Mouse (Mus musculus): ENCODE measurements around the gene Tsga10ip. TPM values are rescaled to one million over a fixed set of nuclear protein-coding genes. Genes with fewer than 3 reads are reported as not detected.
A peak's percentile ranks its signal among the peaks of the same experiment; 100 is the strongest.

Tsga10ip gene
- under 1 TPM in 3 of 4 experiments, not detected in 1; 0.34 to 0.63 (median 0.37) TPM for total RNA-seq (2022)

DNA sequence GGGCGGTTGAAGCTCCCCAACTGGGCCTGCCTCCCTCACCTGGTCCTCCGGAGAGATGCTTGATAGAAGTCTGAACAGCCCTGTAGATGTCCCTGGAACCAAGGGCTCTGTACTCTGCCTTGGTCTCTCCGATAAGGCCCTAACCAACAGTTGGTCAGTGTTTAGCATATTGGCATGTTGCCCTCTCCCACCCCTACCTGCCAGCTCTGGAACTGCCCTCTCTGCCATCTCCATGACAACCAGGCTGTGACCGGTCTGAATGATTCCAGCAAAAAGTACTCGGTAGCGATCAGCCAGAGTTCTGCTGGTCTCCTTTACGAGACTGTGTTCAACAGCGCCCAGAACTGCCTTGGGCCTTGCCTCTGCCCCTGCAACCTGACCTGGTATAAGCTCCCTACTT lies at the start of gene Tsga10ip:
Gene Tsga10ip, minus strand, starts transcription at position 234 of the 400 bp plus-strand sequence.
- no peak for DNase-seq (ENCODE audit: low spot score in 2 of 2)

DNA sequence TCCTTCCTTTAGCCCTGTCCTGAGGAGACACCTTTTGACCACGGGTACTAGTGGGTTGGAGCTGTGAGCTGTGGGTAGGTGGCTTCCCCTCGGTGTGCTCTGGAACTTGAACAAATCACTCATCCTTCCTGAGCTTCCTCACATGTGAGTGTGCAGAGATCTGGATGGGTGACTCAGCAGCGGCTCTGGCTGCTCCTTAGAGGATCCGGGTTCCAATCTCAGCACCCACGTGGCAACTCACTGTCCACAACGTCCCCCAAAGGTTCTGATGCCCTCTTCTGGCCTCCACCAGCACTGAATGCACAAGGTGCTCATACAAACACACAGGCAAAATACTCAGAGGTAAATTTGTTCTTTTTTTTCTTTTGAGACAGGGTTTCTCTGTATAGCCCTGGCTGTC lies 49.4 kb upstream of the Tsga10ip start:
- no peak for DNase-seq (ENCODE audit: low spot score in 2 of 2)

DNA sequence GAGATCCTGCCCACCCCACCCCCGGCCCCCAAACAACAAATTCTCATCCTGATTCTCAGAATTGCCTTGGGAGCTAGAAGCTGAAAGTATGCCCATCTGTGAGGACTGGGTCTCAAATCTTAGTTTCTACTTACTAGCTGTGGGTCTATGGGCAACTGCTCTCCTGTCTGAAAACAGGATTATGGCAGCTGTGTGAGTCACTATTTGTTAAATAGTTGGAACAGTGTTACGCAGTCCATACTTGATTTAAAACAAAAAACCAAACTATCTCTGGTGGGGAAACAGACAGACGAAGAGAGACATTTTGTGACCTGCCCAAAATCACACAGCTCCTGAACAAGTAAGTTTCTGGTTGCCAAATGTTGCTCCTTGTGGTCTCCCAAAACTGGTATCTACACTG lies 47.3 kb upstream of the Tsga10ip start:
- no peak for DNase-seq (ENCODE audit: low spot score in 2 of 2)

DNA sequence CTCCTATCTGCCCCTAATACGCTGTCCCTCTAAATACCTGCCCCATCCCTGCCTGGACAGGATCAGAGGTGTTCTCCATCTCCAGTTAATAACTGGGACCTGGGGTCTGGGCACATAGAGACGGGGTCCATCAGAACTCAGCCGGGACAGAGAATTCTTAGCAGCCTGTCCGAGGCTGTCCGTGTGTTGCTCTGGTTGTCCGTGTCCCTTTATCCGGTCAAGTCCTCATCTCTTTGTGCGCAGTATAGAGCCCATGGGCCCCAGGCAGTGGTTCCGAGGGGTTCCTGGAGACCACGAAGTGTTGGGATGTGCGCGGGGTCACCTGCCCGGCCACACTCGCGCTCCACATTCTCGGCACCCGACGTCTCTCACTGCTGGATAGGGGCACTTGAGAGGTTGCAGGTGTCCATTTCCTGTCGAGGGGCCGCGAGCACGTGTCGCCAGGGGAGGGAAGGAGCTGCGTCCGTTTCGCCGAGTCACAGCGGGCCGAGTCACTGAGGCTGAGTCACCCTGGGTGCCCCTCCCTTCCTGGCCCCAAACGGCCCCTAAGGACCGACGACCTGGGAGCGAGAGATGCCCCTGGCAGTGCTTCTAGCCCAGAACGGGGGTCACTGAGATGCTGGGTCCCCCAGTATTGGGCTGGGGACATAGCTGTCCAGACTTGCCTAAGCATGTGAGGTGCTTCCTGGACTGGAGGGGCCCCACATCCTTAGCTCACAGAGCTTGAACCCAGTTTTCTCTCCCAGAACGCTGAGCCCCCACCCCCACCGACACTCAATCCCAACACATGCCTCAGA lies 46.2 kb upstream of the Tsga10ip start:
- no peak for DNase-seq (ENCODE audit: low spot score in 2 of 2)

DNA sequence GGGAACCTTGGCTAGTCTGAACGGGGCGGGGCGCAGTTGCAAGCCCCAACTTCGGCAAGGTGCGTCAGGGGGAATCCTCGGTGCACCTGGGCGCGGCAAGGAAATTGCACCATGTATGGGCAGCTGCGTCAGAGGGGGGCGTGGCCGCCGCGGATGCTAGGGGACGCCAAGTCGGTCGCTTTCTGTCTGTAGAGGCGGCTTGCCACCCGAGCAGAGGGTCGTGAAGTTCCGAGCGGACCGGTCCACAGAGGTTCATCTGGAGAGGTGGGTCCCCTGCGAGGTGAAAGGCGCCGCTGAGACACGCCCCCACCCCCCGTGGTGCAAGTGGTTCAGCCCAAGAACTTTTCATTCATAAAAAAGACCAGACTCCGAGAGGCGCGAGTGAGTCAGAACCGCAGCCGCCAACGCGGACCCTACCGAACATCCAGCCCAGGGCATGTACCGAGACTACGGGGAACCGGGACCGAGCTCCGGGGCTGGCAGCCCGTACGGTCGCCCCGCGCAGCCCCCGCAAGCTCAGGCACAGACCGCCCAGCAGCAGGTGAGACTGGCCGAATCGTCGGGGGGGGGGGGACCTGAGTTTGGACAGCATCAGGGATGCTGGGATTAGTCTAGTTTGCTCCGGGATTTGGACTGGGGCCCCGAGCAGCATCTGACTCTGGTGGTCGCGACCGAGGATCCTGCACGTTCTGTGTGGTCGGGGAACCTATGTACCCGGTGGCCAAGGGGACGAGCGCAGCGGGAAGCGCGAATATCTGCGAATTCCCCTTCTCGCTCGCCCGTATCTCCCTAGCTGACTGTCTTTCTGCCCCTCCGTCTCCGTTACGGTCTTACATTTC lies 45.4 kb upstream of the Tsga10ip start, which contains the start of gene Fosl1:
Gene Fosl1, plus strand, starts transcription at position 33 of the 839 bp plus-strand sequence.
- no peak for DNase-seq (ENCODE audit: low spot score in 2 of 2)

DNA sequence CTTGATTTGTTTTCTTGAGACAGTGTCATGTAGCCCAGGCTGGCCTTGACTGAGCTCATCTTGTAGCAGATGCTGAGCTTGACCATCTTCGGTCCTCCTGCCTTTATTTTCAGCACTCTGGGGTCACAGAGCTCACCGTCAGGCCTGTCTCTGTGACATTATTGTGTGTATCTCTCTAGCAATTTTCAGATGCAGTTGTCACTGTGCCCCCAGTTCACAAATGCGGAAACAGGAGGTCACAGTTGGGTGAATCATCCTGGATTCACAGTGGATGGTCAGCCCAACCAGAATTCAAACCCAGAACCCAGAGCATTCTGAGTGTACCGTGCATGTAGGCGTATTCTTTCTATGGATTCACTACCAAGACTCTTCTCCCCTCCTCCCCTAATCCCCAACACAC lies 43.4 kb upstream of the Tsga10ip start:
- DNase-seq (ENCODE audit: low spot score in 2 of 2) = no peak

DNA sequence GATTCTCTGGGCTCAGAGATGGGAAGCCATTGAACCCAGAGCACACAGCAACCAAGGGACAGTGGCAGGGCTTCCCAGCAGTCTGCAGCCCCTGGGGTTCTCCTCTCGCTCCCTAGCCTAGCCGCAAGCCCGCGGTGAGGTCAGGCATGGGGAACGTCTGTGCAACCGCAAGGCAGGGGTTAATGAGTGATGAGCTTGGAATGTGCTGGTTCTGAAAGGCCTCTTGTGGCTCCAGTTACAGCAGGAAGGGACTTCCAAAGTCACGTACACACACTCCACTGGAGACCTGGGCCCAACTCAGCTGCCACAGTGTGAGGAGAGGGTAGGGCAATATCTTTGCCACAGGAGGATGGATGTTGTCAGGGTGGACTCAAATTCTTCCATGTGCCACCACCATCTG lies 42.6 kb upstream of the Tsga10ip start:
- no peak for DNase-seq (ENCODE audit: low spot score in 2 of 2)

DNA sequence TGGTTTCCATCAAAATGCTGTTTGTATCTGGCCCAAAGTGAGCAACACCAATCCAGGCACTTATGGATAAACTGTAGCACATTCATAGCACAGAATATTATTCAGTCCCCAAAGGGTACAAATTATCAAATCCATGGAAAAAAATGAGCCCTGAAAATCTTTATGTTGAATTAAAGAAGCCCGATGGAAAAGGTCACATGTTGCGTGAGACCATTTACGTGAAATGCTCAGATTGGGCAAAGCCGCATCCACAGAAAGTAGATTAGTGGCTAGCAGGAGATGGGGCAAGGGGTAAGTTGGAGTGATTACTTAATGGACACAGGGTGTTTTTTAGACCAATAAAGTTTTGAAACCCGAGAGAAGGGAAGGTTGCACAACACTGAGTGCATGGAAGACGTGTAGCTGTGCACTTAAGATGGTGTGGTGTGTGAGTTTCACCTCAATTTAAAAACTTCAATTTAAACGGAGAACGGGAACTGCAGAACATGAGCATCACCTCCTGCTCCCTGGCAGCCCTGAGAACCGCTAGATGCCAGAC lies 42.1 kb upstream of the Tsga10ip start:
- DNase-seq (ENCODE audit: low spot score in 2 of 2) = no peak

DNA sequence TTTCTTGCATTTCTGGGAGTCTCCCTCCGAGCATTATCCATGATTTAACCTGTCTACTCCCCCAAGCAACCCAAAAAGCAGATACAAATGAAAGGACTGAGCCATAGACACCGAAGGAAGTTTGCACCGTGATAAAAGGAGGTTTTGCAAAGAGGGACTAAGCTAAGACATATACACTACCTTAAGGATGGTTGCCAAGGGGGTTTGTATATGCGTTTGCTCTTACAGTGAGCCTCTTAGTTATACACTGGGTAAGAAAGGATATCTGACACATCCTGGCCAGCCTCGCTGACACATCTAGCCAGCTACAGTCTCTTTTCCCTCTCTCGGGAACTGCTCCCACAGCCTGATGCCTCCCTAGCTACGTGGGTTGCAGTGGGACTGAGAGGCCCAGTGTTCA lies 31.6 kb upstream of the Tsga10ip start:
- no peak for DNase-seq (ENCODE audit: low spot score in 2 of 2)

DNA sequence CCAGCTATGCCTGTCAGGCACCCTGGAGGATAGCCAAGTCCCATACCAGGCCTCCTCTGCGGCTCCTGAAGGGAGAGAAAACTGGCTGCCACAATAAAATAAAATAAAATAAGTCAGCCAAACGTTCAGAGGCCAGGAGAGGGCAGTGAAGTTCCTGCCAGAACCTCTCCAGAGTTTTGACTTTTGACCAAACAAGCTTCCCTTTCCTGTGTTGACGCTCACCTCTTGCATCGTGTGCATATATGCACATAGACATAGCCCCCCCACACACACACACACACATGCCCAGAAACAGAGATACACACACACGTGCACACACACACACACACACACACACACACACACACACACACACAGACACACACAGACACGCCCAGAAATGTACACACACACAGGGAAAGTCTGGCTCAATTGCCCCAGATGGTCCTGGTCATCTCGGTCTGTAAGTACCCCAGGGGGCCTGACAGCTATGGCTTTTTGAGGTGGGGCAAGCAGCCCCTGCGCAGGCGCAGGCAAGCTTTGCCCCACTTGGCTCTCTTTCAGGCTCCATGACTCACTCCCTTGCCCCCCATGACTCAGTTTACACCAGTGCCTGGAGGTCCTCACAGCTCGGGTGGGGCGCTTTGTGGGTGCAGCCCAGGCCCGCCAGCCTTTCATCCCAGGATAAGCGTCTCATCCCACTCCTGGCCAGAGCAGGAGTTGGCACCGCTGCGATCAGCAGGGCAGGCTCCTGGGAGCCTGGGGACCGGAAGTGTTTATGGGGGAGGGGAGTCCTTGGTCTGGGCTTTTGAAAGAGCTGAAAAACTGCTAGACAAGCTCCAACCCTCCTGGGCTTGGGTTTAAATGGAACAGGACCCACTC lies 30.9 kb upstream of the Tsga10ip start:
- DNase-seq (ENCODE audit: low spot score in 2 of 2) = no peak

DNA sequence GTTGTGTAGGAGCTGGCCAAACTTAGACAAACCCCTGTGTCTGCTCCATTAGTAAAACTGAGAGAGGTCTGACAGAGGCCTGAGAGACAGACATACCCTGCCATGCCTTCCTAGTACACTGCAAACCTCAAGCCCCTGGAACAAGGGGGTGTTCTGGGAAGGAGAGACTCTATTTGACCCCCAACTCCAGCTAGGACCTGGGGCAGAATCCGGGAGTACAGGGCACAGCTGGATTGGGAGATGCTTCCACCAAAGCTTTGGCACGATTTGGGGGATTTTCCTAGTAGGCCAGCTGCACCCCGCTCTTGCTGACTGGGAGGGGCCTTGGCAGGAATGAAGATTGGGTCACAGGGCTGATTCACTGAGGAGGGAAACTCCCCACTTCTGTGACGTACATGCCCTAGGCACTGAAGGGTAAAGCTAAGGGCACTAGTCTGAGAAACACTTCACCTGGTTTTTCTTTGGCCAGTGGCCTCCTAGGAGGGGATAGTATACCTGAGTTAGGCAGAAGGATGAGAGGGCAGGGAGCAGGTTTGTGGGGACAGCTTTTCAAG lies 29.7 kb upstream of the Tsga10ip start:
- DNase-seq (ENCODE audit: low spot score in 2 of 2) = no peak

DNA sequence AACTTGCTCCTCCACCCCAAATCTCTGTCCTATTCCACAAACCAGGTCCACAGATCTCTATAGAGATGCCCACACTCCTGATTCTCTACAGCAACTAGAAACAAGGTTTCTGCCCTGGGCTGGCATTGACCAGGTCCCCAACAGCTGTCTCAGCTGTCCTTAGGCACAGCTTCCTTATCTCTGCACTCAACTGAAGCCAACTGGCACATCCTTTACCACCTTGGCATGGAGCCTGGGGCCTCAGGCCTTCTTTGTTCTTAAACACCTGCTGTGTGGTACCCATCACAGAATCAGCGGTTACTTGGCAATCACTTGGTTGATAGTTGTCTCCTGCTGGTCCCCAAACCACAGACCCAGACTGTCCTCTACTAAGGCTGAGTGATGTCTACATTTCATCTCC lies 28.1 kb upstream of the Tsga10ip start:
- DNase-seq (ENCODE audit: low spot score in 2 of 2) = no peak

DNA sequence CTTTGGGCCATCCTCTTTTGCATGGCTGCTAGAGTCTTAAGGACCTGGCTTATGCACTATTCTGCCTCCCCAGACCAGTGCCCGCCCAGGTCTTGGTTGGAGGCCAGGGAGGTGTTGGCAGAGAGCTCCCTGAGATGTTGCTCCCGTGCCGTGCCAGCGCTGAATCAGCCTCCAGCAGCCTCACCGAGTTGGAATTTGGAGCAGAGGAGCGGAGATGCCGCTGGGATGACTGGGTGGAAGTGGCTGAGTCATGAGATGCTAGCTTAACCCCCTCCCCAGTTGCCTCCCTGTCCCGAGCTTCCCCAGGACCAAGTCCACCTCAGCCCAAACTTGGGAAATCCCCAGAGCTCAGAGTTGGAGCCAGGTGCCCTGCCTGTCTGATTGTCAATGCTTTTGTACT lies 27.5 kb upstream of the Tsga10ip start:
- no peak for DNase-seq (ENCODE audit: low spot score in 2 of 2)

DNA sequence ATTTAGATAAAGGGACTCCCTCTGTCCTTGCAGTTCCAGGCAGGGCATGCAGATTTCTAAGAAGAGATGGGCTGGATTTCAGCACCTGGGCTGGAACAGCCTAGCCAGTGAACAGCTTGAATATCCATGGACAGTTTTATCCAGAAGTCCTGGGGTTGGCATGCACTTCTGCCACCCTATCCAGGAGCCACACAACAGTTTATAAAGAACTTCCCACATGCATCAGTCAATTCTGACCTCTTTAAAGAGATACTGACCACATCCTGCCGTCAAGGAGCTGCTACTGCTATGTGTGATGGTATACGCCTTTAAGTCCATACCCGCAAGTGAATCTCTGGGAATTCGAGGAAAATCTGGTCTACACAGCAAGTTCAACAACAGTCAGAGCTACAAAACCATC lies 26.9 kb upstream of the Tsga10ip start:
- DNase-seq (ENCODE audit: low spot score in 2 of 2) = no peak

DNA sequence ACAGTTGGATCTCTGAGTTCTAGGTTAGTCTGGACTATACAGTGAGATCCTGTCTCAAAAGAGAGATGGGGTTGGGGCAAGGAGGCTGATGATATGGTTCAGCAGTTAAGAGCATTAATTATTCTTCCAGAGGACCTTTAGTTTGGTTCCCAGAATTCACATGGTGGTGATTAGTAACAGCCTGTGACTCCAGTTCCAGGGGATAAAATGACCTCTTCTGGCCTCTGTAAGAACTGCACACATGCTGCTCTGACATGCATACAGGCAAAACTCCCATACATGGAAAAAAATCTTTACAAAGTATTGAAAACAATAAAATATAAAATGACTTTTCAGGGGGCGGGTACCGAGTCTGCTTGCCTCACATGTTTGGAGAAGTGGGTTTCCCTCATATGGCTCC lies 25.8 kb upstream of the Tsga10ip start:
- DNase-seq (ENCODE audit: low spot score in 2 of 2) = no peak

DNA sequence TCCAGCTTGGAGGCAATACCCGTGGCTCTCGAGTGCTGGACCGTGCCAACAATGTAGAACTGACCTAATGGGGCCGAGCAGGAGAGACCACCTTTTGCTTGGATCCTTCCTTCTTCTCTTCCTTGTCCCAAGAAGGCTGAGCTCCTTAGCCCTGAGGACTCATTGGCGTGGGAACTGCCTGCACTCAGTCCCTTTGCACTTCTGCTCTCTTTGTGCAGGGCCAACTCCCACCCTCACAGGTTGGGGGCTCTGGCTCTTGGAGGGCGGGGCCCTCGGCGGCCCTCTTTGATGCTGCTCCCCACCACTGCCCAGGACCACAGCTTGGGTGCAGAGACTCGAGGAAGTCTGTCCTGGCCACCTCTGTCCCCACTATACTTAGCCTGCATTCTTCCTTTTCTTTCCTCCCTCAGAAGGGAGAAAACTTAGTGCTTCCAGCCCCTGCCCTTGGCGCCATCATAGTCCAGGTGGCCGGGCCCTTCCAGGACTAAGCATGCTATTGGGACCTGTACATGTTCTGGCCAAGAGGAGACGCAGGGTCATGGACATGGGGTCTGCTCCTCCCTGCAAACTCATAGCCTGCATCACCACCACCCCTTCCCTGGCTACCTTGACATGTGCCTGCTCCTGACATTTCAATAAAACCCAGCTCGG lies 24.4 kb upstream of the Tsga10ip start:
- no peak for DNase-seq (ENCODE audit: low spot score in 2 of 2)

DNA sequence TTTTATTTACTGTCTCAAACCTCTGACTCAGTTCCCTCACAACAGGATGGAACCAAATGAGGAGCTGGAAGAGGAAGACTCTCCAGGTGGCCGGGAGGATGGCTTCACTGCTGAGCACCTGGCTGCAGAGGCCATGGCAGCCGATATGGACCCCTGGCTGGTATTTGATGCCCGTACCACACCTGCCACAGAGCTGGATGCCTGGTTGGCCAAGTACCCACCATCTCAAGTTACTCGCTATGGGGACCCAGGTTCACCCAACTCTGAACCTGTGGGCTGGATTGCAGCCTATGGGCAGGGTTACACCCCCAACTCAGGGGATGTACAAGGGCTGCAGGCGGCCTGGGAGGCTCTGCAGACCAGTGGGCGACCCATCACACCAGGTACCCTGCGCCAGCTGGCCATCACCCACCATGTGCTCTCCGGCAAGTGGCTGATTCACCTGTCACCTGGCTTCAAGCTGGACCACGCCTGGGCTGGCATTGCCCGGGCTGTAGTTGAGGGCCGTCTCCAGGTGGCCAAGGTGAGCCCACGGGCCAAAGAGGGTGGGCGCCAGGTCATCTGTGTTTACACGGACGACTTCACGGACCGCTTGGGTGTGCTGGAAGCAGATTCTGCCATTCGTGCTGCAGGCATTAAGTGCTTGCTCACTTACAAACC lies 23.7 kb upstream of the Tsga10ip start:
- no peak for DNase-seq (ENCODE audit: low spot score in 2 of 2)

DNA sequence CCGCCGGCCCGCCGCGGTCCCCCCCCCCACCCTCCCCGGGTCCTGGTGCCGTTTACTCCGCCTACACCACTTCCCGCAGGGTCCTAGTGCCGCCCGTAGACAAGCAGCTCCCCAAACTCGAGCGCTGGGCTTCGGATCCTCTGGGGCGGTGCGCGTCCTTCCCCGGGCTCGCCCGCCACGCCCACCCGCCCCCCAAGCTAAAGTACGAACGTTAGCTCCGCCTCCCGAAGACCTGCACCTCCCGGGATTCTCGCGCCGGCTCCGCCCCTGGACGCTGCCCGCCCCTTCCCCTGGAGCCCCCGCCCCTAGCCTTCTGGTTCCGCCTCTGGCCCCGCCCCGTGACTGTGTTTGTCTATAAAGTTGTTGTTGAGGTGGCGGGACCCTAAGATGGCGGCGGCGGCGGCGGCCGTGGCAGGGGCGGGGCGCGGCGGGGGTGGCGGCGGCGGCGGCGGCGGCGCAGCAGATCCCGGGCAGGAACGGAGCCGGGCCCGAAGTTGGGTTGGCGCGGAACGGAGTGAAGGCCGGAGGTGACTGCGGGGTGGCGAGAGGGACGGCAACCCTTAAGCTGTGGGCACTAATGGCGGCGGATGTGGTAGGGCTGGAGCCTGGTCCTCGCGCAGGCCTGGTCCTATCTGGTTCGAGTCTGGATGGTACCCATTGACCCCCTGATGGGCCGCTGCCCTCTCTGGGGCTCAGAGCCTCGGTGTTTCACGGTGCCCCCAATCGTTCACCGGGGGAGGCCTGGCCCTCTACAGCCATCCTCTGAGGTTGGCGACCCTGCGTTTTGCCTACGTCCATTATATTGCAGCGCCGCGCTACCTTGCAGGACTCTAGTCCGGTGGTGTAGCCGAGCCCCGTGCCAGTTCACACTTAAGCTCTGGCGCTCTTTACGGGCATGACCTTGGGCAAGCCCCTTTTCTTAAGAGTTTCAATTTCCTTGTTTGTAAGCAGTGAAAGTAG lies 22.7 kb upstream of the Tsga10ip start, which contains the start of the genes Drap1 and AI837181:
Gene Drap1, minus strand, starts transcription at position 198 of the 960 bp plus-strand sequence.
Gene AI837181, plus strand, starts transcription at position 363 of the 960 bp plus-strand sequence.
- DNase-seq (ENCODE audit: low spot score in 2 of 2) = peak; percentile 88

Data from layer of hippocampus, adult 8-10 months (tissue).